Mouse (Mus musculus) adrenal gland, adult 10 weeks (tissue): ENCODE measurements around the gene Gm21861. TPM values are rescaled to one million over a fixed set of nuclear protein-coding genes. Genes with fewer than 3 reads are reported as not detected.

Experiments
- polyA plus RNA-seq: library from polyadenylated mRNA; stranded (reverse); fragments of 350-450 nt; fragmentation: Illumina TruSeq; extraction: RNeasy Lipid Tissue Mini Kit (QIAGEN cat#74804); gene quantifications from one replicate; pipeline ENCODE4 v1.2.3, GENCODE M21; 2014; ENCODE audit warnings: low read depth, low replicate concordance

Gm21861 gene
- polyA plus RNA-seq, result not detected

GRCm38 (mm10) chrY:58814497-58814896 lies at the start of gene Gm21861:
Gene Gm21861 (minus strand): TSS chrY:58814597.

